Mouse (Mus musculus) heart, postnatal 0 days (tissue): ENCODE data around the gene Stkld1. TPM values are rescaled to one million over a fixed set of nuclear protein-coding genes. Genes with fewer than 3 reads are reported as not detected.

Experiments
- ATAC-seq: fragments of 200-750 bp; cut with Nextera tagmentation; 2 replicates; pipeline ENCODE4 v1.8.0; 2017; ENCODE audit warnings: low read depth, moderate number of reproducible peaks, moderate library complexity; ENCODE audit not compliant: insufficient read depth
- DNase-seq: peaks from one replicate; pipeline ENCODE4 v3.0.0-alpha.2; 2016; ENCODE audit warnings: low spot score
- H3K27ac ChIP-seq: fragments of 300-500 bp; sonication (generic); 2 replicates; pipeline ENCODE4 v1.5.1; 2014; ENCODE audit warnings: low read depth, mild to moderate bottlenecking
- H3K27me3 ChIP-seq: fragments of 300-500 bp; sonication (generic); 2 replicates; pipeline ENCODE4 v1.6.1; 2014; ENCODE audit warnings: low read length, mixed read lengths; ENCODE audit not compliant: control insufficient read depth, insufficient read depth
- H3K36me3 ChIP-seq: fragments of 300-500 bp; sonication (generic); replicated peaks from 2 replicates; pipeline ENCODE4 v1.6.1; 2014; ENCODE audit warnings: low read length, mixed read lengths; ENCODE audit not compliant: control insufficient read depth, insufficient read depth
- H3K4me1 ChIP-seq: fragments of 300-500 bp; sonication (generic); 2 replicates; pipeline ENCODE4 v1.6.1; 2014; ENCODE audit warnings: antibody characterized with exemption; ENCODE audit not compliant: control insufficient read depth, insufficient read depth
- H3K4me2 ChIP-seq: fragments of 300-500 bp; sonication (generic); 2 replicates; pipeline ENCODE4 v1.6.1; 2014; ENCODE audit warnings: low read depth, mild to moderate bottlenecking, low read length, moderate library complexity
- H3K4me3 ChIP-seq: fragments of 300-500 bp; sonication (generic); 2 replicates; pipeline ENCODE4 v1.5.1; 2014; ENCODE audit warnings: low read depth, low read length
- H3K9ac ChIP-seq: fragments of 300-500 bp; sonication (generic); replicated peaks from 2 replicates; pipeline ENCODE4 v1.6.1; 2014; ENCODE audit warnings: low read depth, low read length, mixed read lengths
- H3K9me3 ChIP-seq: fragments of 300-500 bp; sonication (generic); replicated peaks from 2 replicates; pipeline ENCODE4 v1.6.1; 2016; ENCODE audit warnings: low read length; ENCODE audit not compliant: control insufficient read depth
- CTCF ChIP-seq: IDR thresholded peaks from 2 replicates; pipeline ENCODE4 v1.5.1; 2016; ENCODE audit warnings: antibody characterized with exemption, control low read depth, low read depth
- EP300 ChIP-seq: IDR thresholded peaks from 2 replicates; pipeline ENCODE4 v1.6.1; 2016; ENCODE audit warnings: antibody characterized with exemption, low read depth
- WGBS: fragments of 180-500 bp; shearing (Covaris S2); extraction: QIAGEN DNeasy Blood & Tissue Kit; methylation state at CpG from one replicate; pipeline ENCODE4 v1.1.7; 2014; 5-methylcytosine and 5-hydroxymethylcytosine counted together
- polyA plus RNA-seq: library from polyadenylated mRNA; unstranded; fragments of >200 nt; fragmentation: Nextera tagmentation; extraction: Ambion mirVana; gene quantifications from 2 replicates; pipeline ENCODE4 v1.2.1, GENCODE M21; 2015
- total RNA-seq: library from RNA; depleted of rRNA; stranded (reverse); fragments of >200 nt; gene quantifications from 2 replicates; pipeline ENCODE4 v1.2.3, GENCODE M21; 2014; ENCODE audit warnings: low replicate concordance

Gene Stkld1
- total and polyA plus RNA-seq, 2 experiments from 2014 or later = 0.25 TPM; not detected in 1

DNA sequence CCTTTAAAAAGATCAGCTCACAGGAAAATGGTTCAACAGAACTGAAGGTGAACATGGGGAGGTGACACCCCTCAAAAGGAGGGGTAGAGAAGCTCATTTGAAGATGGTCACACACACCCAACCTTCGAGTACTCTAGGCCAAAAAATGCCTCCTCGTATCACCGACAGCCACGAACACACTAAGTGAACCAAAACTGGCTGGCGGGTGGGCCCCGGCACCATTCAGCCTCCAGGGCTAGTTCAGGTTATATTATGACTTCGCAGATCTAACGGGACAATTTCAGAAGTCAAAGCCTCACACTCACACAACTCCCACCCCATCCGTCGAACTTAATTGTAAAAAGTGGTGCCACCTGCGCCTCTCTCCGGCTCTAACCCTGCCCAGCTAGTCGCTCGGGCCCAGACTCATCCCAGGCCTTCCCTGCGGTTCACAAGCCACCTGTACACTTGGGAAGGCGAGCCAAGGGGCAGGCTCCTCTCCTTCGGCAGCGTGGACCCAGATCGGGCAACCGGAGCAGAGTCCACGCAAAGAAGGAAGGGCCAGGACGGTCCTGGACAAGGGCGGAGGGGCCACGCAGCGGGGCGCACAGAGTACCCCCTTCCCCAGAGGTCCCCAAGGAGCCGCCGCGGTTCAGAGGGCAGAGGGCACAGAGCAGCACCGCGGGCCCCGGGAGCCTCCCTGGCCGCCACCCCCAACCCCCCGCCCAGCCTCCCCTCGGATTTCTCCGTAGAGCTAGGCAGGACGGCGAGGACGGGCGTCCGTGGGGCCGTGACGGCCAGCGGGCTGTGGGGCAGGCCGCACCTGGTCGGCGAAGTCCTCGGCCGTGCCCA is 1.2 kb upstream of the Stkld1 start:
- Histone ChIP-seq H3K4me3 (peak overlapping the region; percentile 90), H3K9ac (peak overlapping the region; percentile 98), H3K4me1 (peaks cover 25% of the 10 kb centered on the region), H3K27ac (peak overlapping the region; percentile 94), H3K27me3 (no peaks in the 10 kb centered on the region), H3K4me2 (peak overlapping the region; percentile 79), H3K36me3 (peaks cover 9% of the 10 kb centered on the region), H3K9me3 (no peaks in the 10 kb centered on the region)
- under 1% methylated on average over 46 of the region's 49 CpGs for WGBS
- TF ChIP-seq EP300 (no peak), CTCF (no peak)
- DNase-seq = no peak
- no peak for ATAC-seq

- TF ChIP-seq CTCF = no peak
- no peak for TF ChIP-seq EP300
- Histone ChIP-seq H3K4me1 (peaks cover 24% of the 10 kb centered on the region), H3K4me2 (no peak overlapping the region), H3K36me3 (no peaks in the 10 kb centered on the region), H3K27me3 (no peaks in the 10 kb centered on the region), H3K9me3 (no peaks in the 10 kb centered on the region), H3K9ac (no peak overlapping the region), H3K27ac (no peak overlapping the region), H3K4me3 (no peak overlapping the region)
- WGBS = 92% methylated on average over 2 of the region's 2 CpGs
- ATAC-seq (no peak), DNase-seq (no peak)
Observed at GRCm38 (mm10) chr2:26935286-26935685, 1.4 kb downstream of the Stkld1 start.

DNA sequence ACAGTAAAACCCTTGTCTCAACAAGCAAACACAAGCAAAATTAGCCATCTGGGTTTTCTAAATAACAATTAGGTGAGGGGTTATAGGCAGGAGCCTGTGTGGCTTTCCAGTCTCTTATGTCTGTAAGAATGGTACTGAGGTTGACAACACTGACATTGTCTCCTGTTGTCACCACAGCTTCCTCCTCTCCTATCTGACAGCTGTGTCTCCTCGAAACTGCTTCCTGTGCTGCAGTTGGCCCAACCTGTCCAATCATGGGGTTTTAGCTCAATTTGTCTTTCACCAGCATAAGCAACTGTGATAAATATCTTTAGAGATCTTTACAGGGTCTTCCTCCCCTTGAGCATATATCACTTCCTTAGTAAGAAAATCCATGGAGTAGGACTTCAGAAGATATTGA is 2.6 kb downstream of the Stkld1 start:
- WGBS = 30% methylated on average over 1 of the region's 1 CpGs
- no peaks in the 10 kb centered on the region for H3K36me3 ChIP-seq
- DNase-seq (no peak), ATAC-seq (no peak)
- no peaks in the 10 kb centered on the region for H3K27me3 ChIP-seq
- no peak overlapping the region for H3K4me2 ChIP-seq
- no peak overlapping the region for H3K9ac ChIP-seq
- no peak for TF ChIP-seq CTCF
- TF ChIP-seq EP300 = no peak
- no peak overlapping the region for H3K27ac ChIP-seq
- no peak overlapping the region for H3K4me3 ChIP-seq
- H3K4me1 ChIP-seq = peaks cover 13% of the 10 kb centered on the region
- no peaks in the 10 kb centered on the region for H3K9me3 ChIP-seq

GRCm38 (mm10) chr2:26941539-26941938 is 7.7 kb downstream of the Stkld1 start:
- TF ChIP-seq CTCF (no peak), EP300 (no peak)
- DNase-seq = no peak
- ATAC-seq = no peak
- Histone ChIP-seq H3K4me1 (no peaks in the 10 kb centered on the region), H3K27ac (no peak overlapping the region), H3K9me3 (no peaks in the 10 kb centered on the region), H3K4me3 (no peak overlapping the region), H3K9ac (no peak overlapping the region), H3K4me2 (no peak overlapping the region), H3K36me3 (no peaks in the 10 kb centered on the region), H3K27me3 (no peaks in the 10 kb centered on the region)
- 37% methylated on average over 5 of the region's 5 CpGs for WGBS

GRCm38 (mm10) chr2:26943253-26943652 is 9.4 kb downstream of the Stkld1 start:
- no peak overlapping the region for H3K4me2 ChIP-seq
- no peak for TF ChIP-seq EP300
- TF ChIP-seq CTCF = no peak
- DNase-seq (no peak), ATAC-seq (no peak)
- H3K9ac ChIP-seq = no peak overlapping the region
- WGBS = 54% methylated on average over 3 of the region's 3 CpGs
- no peaks in the 10 kb centered on the region for H3K27me3 ChIP-seq
- no peak overlapping the region for H3K27ac ChIP-seq
- H3K4me3 ChIP-seq = no peak overlapping the region
- H3K4me1 ChIP-seq = no peaks in the 10 kb centered on the region
- no peaks in the 10 kb centered on the region for H3K9me3 ChIP-seq
- no peaks in the 10 kb centered on the region; the same call in 1 of the 2 replicates for H3K36me3 ChIP-seq
